Mouse (Mus musculus): ENCODE data around the gene Pnliprp1.

Gene Pnliprp1

GRCm38 (mm10) chr19:58728445-58729031 is at the start of gene Pnliprp1:
Gene Pnliprp1, plus strand, starts transcription at chr19:58728887.
- peak; percentile 6 for DNase-seq (ENCODE audit: low spot score)

DNA sequence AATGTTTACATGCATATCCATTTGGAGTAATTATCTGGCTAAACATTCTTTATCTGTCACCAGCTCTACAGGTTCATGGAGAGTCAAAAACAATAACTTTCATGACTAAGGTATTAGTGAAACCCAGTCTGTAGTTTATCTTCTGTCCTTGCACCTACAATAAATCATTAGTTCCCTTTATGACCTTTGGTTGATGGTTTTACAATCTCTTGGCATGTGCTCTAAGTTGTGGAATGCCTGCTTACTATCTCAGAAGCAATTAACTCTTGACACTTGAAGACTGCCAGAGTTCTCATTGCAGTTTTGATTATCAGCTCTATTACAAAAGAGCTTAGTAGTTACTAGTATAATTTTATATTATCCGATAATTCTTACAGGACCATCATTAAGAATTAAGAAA is 39.8 kb upstream of the Pnliprp1 start:
- DNase-seq (ENCODE audit: low spot score) = no peak

DNA sequence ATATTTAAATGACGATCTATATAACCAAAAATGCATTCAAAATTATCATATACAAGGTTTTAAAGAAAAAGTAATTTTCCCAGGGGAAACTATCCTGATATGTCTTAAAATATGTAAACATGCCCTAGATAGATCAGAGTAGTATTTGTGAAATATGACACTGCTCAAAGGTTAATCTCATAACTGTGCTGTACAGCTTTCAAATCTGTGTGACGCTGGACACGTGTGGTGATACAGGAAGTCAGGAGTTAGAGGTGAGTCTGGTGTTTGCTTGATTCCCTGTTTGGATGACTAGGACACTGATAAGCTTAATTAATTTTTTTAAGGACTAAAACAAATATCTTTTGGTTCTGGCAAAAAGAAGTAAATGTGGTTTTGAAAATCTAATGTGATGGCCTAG is 33.4 kb upstream of the Pnliprp1 start:
- no peak for DNase-seq (ENCODE audit: low spot score)

GRCm38 (mm10) chr19:58696235-58696634 is 32.5 kb upstream of the Pnliprp1 start:
- peak; percentile 6 for DNase-seq (ENCODE audit: low spot score)

DNA sequence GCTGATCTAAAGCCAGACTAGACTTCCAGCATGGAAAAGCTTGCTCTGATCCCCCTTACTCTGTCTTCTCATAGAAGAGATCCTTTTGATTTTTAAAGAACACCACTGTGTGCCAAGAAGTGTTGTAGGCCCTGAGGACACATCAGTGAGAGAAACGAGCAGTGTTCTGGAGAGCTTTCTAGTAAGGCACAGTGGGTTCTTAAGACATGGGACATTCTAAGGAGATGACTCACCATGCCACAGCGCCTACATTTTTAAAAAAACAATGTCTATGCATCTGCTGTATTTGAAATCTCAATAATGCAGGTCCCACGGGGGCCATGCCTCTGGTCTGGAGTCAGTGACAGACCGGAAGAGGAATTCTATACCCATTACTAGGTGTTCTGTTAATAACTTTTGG is 24.1 kb upstream of the Pnliprp1 start:
- DNase-seq (ENCODE audit: low spot score) = no peak

- no peak for DNase-seq (ENCODE audit: low spot score)
Observed at GRCm38 (mm10) chr19:58708611-58709010, 20.1 kb upstream of the Pnliprp1 start.

- no peak for DNase-seq (ENCODE audit: low spot score)
Observed at GRCm38 (mm10) chr19:58717925-58718324, 10.8 kb upstream of the Pnliprp1 start.

GRCm38 (mm10) chr19:58720439-58720838 is 8.2 kb upstream of the Pnliprp1 start:
- DNase-seq (ENCODE audit: low spot score) = no peak

DNA sequence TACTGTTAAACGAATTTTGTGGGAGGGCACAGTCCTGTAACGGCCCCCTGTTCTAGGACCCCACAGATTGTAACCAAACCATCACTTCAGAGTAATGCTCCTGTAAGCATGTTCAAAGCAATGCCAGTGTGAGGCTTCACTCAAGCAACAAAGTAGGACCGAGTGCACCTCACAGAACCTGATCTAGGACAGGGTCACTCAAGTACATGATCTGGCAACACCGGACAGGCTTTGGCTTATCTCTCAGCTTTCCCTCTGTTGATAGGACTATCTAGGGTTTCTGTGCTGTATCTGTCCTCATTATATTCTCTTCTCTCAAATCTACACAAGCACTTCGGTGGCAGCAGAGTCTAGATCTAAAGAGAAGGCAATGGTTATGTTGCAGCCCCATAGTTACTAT is 2.1 kb upstream of the Pnliprp1 start:
- no peak for DNase-seq (ENCODE audit: low spot score)

DNA sequence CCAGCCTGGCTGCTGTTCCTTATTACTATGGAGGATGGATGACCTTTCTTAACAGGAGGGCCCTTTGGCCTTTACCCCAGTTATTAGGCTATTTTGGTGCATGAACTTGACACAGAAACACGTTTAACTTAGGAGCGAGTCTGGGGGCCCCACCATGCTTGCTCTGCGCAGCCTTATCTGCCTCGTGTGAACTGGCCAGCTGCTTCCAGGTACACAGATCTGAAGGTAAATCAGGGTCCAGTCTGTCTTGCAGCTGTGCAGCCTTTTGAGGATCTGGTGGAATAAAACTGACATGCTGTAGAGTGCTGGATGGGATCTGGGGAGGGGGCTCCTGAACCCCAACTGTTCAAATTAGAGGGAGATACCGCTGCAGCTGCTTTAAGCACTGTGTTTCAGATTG is 931 bp upstream of the Pnliprp1 start:
- DNase-seq (ENCODE audit: low spot score) = no peak

DNA sequence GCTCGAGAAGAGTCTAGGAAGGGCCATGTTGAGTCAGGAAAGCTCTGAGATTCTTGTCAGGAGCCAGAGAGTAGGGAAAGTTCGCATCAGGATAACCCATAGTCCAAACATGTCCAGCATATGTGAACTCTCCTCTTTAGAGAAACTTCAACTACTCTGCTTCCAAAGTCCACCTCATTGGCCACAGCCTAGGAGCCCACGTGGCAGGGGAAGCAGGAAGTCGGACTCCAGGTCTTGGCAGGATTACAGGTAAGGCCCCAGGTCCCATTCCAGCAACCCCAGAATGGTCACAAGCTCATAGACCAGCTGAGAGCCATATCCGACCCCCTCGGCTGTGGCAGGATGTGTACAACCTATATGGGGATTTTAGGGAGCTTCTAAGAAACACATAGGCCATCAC is 4.5 kb downstream of the Pnliprp1 start:
- no peak for DNase-seq (ENCODE audit: low spot score)

GRCm38 (mm10) chr19:58738111-58738510 is 9.4 kb downstream of the Pnliprp1 start:
- DNase-seq (ENCODE audit: low spot score) = no peak

GRCm38 (mm10) chr19:58741036-58741435 is 12.3 kb downstream of the Pnliprp1 start:
- no peak for DNase-seq (ENCODE audit: low spot score)

- no peak for DNase-seq (ENCODE audit: low spot score)
Observed at GRCm38 (mm10) chr19:58742711-58743110, 14.0 kb downstream of the Pnliprp1 start.

DNA sequence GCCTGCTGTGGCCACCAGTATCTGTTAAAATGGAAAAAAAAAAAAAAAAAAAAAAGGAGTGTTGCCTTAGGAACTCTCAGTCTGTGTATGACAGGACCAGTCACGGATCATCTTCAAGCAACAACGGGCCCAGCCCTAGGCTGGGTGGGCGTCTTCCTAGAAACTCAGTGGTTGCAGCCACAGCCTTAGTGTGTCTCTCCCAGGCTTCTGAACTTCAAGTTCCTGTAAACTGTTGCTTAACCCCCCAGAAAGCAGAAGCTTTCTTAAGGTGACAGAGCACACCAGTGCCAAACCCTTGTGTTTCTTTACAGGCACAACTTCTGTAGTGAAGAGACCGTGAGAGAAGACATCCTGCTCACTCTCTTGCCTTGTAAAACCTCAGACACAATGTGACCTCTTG is 15.0 kb downstream of the Pnliprp1 start:
- no peak for DNase-seq (ENCODE audit: low spot score)

DNA sequence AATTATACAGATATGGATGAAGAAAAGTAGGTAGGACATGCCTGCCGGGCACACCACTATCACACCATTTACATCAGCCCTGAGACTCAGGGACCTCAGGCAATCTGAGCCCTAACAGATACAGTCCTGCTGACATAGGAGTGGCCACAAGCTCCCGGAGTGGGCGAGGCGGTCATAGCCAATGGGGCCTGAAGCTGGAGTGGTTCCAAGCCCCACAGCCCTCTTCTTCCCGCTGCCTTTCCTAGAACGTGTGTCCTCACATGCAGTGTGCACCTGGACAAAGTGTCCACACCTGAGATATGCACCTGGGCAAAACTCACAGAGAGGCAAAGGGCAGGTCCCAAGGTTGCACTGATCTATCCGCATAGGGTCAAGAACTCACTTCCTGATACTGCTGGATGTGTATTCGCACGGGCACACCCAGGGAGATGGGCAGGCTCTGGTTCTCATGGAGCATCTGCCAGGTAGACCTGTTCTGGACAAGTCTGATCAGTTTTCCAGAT is 18.9 kb downstream of the Pnliprp1 start:
- DNase-seq (ENCODE audit: low spot score) = no peak

- no peak for DNase-seq (ENCODE audit: low spot score)
Observed at GRCm38 (mm10) chr19:58750822-58751221, 22.1 kb downstream of the Pnliprp1 start.

GRCm38 (mm10) chr19:58751504-58751903 is 22.8 kb downstream of the Pnliprp1 start:
- DNase-seq (ENCODE audit: low spot score) = no peak

GRCm38 (mm10) chr19:58758871-58759270 is 30.2 kb downstream of the Pnliprp1 start:
- DNase-seq (ENCODE audit: low spot score) = no peak

- DNase-seq (ENCODE audit: low spot score) = peak; percentile 7
Observed at GRCm38 (mm10) chr19:58759423-58759822, 30.7 kb downstream of the Pnliprp1 start, which contains the start of gene Pnliprp2. Gene Pnliprp2, plus strand, starts transcription at chr19:58759719.

- DNase-seq (ENCODE audit: low spot score) = no peak
Observed at GRCm38 (mm10) chr19:58762316-58762715, 33.6 kb downstream of the Pnliprp1 start.

GRCm38 (mm10) chr19:58762848-58763541 is 34.3 kb downstream of the Pnliprp1 start:
- peak; percentile 19 for DNase-seq (ENCODE audit: low spot score)

GRCm38 (mm10) chr19:58767329-58767728 is 38.6 kb downstream of the Pnliprp1 start:
- no peak for DNase-seq (ENCODE audit: low spot score)

GRCm38 (mm10) chr19:58776461-58776860 is 47.8 kb downstream of the Pnliprp1 start:
- DNase-seq (ENCODE audit: low spot score) = no peak

Data from lung, postnatal 25 days (tissue).